Mouse (Mus musculus) C2C12 (cell line): ENCODE results near the gene Kcnma1.

ENCODE experiments used
- CEBPB ChIP-seq: IDR thresholded peaks from one replicate; pipeline ENCODE4 v1.6.1; 2011; ENCODE audit warnings: low read depth, mild to moderate bottlenecking, control low read depth, moderate library complexity
- CTCF ChIP-seq: IDR thresholded peaks from one replicate; pipeline ENCODE4 v1.5.1; 2011; ENCODE audit not compliant: control insufficient read depth, insufficient read depth, insufficient read length
- MAX ChIP-seq: IDR thresholded peaks from one replicate; pipeline ENCODE4 v1.6.1; 2011; ENCODE audit warnings: mild to moderate bottlenecking, control low read depth
- MYOG ChIP-seq: IDR thresholded peaks from one replicate; pipeline ENCODE4 v1.6.1; 2011; ENCODE audit not compliant: control insufficient read depth, insufficient read length; ENCODE audit errors: extremely low read depth

DNA sequence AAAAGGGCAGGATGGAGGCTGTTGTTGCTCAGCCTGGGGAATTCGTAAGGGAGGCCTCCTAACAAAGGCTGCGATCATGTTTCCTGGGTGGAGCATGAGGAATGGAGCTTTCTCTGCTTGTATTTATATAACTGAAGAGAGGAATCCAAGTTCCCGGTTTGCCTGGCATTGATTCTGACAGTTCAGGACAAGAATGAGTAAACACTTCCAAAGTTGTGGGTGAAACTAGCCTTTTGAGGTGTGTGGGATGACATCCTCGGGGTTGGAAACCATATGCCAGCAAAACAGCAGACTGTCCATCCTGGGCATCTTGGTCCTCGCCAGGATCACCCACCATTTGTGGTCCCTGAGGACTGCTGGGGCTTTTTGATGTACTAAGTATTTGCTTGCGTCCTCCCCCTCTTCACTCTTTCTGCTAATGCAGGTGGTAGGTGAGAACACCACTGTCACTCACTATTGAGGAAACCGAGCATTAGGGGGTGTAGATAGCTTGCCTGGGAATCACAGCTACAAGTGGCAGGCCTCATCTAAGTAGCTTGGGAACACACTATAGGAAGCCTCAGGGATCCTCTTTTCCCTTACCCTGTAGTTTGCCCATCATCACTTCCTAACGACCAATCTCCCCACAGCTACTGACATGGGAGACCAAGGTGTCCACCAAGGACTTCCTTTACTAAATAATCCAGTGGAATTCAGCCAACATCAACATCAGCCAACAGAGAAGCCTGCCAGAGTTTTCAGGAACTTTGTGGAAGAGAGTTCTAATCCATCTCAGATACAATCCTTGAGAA is 482.4 kb downstream of the Kcnma1 start:
- TF ChIP-seq CTCF = no peak
- no peak for TF ChIP-seq MYOG
- TF ChIP-seq MAX = no peak
- no peak for TF ChIP-seq CEBPB
